Mouse (Mus musculus): Measurements from ENCODE around the gene Cdyl.

DNA sequence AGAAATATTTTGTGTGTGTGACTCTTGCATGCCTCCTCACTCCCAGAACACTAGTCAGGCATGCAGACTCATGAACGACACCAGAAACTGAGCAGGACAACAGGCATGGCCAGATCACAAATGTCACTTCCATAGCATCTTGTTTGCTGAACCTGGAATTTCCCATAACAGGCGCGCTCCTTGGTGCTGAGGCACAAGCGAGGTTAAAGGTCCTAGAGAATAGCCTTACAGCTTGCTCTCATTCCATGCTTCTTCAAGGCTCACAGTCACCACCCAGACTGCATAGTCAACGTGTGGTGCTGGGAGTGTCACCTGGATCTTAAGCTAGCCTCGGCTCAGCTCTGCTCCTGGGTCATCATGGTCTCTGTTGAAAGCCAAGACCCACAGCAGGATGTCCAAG is 19.1 kb downstream of the Cdyl start:
- TF ChIP-seq CTCF (IDR thresholded peaks at IDR 0.05; ENCODE audit: extremely low read depth, insufficient read depth, low read length) (no peak), POLR2A (IDR thresholded peaks at IDR 0.05; ENCODE audit: extremely low read depth, insufficient read depth, low read length) (no peak)

Data from cortical plate, adult 2 months (tissue).